Mouse (Mus musculus): ENCODE data around the gene Gm4952.

Gene Gm4952

GRCm38 (mm10) chr19:12599674-12600073 is at the start of gene Gm4952:
Gene Gm4952, plus strand, starts transcription at chr19:12599974.
- DNase-seq, result no peak

- DNase-seq, result no peak
Observed at GRCm38 (mm10) chr19:12550005-12550942, 49.5 kb upstream of the Gm4952 start.

DNA sequence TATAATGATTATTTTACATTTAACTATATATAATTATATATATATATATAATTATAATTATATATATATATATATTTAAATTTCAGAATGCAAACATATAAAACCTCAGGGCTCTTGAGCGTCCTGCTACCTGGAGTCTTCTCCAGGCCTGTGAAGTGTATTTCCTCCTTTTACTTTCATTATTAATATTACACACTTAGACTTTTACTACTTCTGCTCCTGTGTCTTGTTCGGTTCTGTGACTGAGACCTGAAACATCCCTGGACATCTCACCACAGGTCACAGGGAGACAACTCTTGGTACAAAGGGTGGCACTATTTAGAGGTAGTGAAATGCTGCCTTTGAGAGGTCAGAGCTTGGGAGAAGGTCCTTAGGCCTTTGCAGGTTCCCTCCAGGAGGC is 43.5 kb upstream of the Gm4952 start:
- no peak for DNase-seq

DNA sequence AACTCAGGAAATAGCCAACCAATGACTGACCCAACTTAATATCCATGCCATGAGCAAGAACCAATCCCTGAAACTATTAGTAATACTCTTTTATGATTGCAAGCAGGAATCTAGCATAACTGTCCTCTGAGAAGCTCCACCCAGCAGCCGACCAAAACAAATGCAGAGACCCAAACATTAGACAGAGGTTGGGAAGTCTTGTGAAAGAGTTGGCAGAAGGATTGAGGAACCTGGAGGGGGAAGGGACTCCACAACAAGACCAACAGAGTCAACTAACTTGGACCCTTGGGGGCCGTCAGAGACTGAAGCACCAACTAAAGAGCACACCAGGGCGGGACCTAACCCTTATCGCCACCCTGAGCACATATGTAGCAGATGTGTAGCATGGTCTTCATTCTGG is 41.6 kb upstream of the Gm4952 start:
- DNase-seq, result no peak

GRCm38 (mm10) chr19:12564197-12564596 is 35.6 kb upstream of the Gm4952 start:
- no peak for DNase-seq

GRCm38 (mm10) chr19:12567011-12567410 is 32.8 kb upstream of the Gm4952 start:
- no peak for DNase-seq

DNA sequence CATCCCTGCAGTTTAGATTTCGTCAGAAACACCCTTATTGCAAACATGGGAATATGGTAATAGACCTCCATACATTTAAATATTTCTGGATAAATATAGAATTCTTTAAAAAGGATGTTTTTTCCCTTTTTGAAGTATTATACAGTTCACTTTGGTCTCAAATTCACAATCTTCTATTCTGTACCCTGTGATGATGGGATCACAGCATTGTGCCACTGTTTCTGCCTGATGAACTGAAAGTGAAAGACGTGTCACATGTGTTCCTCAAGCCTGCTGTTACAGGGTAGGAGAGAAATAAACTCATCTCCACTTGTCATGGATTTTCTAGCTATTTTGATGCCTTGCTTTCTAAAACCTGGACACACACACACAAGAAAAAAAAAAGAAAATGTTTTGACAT is 28.9 kb upstream of the Gm4952 start:
- DNase-seq, result no peak

GRCm38 (mm10) chr19:12571687-12572086 is 28.1 kb upstream of the Gm4952 start:
- no peak for DNase-seq

- no peak for DNase-seq
Observed at GRCm38 (mm10) chr19:12572614-12573265, 27.0 kb upstream of the Gm4952 start.

GRCm38 (mm10) chr19:12573266-12574011 is 26.3 kb upstream of the Gm4952 start:
- DNase-seq, result peak; percentile 62 to 65

GRCm38 (mm10) chr19:12574012-12574407 is 25.8 kb upstream of the Gm4952 start:
- DNase-seq, result no peak

- DNase-seq, result no peak
Observed at GRCm38 (mm10) chr19:12575107-12575506, 24.7 kb upstream of the Gm4952 start.

- no peak for DNase-seq
Observed at GRCm38 (mm10) chr19:12575514-12575913, 24.3 kb upstream of the Gm4952 start.

DNA sequence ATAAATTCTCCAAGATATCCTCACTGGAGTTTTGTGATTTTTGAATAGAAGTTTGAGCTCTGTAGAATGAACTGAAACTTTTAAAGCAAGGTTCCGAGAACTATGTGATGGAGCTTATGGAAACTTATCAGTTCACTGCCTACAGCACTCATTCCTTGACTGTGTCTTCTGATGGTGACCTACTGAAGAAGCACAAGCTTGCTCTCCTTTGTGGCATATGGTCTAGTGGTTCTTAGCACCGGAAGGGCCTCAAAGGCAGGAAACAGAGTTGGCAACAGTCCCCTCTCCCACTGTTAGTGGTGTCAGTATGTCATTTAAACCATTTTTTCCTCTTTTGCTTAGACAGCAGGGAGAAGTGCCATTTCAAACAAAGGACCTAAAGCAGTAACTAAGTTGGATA is 23.1 kb upstream of the Gm4952 start:
- DNase-seq, result no peak

DNA sequence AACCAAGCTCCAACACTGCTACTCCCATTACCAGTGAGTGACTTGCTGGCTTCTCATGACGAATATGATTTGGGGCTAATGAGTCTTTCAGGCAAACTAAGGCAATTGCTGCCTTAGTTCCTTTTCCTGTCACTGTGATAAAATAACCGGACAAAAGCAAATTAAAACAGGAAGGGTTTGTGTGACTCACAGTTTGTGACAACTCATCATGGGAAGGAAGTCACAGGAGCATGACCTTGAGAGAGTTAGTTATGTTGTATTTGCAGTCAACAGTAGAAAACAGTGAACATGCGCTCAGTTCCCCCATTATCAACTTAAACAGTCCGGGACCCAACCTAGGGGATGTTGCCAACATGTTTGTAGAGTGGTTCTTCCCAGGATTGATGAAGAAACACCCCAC is 14.5 kb upstream of the Gm4952 start:
- DNase-seq, result no peak

- peak; percentile 74 to 77 for DNase-seq
Observed at GRCm38 (mm10) chr19:12591908-12592307, 7.9 kb upstream of the Gm4952 start.

GRCm38 (mm10) chr19:12595135-12595529 is 4.6 kb upstream of the Gm4952 start:
- DNase-seq, result no peak

GRCm38 (mm10) chr19:12595530-12596289 is 4.1 kb upstream of the Gm4952 start:
- peak; percentile 72 to 78 for DNase-seq

DNA sequence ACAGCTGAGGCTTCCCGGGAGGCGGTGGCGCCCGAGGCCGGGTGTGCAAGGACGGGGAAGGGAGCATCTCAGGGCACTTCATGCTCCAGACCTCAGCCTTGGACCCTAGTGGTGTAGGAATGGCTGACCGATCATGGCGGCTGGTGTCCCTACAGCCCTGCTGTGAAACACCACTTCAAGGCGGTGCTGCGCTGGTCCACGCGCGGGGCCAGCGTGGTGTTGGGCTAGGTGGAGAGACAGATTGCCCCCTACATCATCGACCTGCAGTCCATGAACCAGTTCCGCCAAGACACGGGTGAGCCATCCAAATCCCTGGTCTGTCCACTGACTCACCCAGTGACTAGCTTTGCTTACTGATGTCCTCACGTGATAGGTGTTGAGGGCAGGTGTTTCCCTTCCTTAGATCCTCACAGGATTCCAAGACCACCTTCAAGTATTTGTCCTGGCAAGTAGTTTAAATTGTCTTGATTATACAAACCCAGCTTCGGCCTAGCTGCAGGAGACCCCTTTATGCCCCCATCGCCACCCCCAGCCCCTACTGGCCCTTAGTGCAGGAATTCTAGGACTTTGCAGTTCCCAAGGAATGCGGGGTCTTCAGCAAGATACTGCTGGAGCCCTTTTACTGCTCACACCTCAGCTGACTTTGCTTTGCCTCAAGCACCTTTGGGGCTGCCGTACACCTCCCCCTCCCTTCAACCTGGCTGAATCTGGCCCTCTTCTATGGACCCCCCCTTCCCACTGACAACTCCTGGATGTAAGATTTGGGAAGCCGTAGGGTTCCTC is 3.3 kb upstream of the Gm4952 start:
- DNase-seq, result peak in 1 of 2 experiments; percentile 52

DNA sequence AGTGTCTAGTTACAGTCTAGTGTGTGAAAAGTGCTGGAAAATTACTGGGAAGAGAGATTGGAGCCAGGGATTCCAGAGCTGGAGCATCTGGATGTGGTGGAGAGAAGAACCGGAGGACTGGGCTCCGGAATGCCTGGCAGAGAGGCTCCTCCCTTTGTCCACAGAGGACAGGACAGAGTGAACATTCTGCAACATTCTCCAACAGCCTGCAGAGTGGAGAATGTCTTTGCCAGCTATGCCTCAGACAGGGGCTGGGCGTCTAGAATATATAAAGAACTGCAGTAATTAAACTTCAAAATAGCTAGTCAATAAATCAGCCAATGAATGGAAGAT is 2.7 kb upstream of the Gm4952 start:
- DNase-seq, result no peak

GRCm38 (mm10) chr19:12598674-12599073 is 1.1 kb upstream of the Gm4952 start:
- no peak for DNase-seq

Measured in cerebellum, postnatal 14 days (tissue).